Comparison of ENCODE assay signal across 28 mouse cellular contexts in genomic region chr14:56172744-56173143, GRCm38 (mm10). TPM values are rescaled to one million over a fixed set of nuclear protein-coding genes. Genes with fewer than 3 reads are reported as not detected.
"Had no signal": no experiment of that assay in that cellular context is flagged by ENCODE, and none has a peak within 500 bp of the region (broad histone marks: within the 10 kb centered on the region; RNA-seq: fewer than 3 reads in every experiment).

No protein-coding gene starts in this region.

- H3K4me3 ChIP-seq: liver, embryonic 15.5 days; lung, embryonic 15.5 days; megakaryocyte, embryonic 14.5 days; midbrain, embryonic 12.5 days; neural tube, embryonic 12.5 days had no signal

- H3K4me1 ChIP-seq: liver, embryonic 15.5 days; lung, embryonic 15.5 days; midbrain, embryonic 12.5 days; neural tube, embryonic 12.5 days had no signal

- DNase-seq: liver, postnatal 0 days; lung, adult 2 months; lung, postnatal 14 days; lung, postnatal 36 days; midbrain, embryonic 14.5 days; retina, postnatal 1 day; right cerebral cortex, postnatal 25 days; right cerebral cortex, postnatal 4 days; spleen, adult 18-20 months; thymus, adult 18-20 months; thymus, postnatal 14 days; thymus, postnatal 36 days had no signal

- H3K27me3 ChIP-seq: liver, embryonic 15.5 days; lung, embryonic 15.5 days; midbrain, embryonic 12.5 days; neural tube, embryonic 12.5 days had no signal

- H3K9me3 ChIP-seq: liver, embryonic 15.5 days; lung, embryonic 15.5 days; megakaryocyte, embryonic 14.5 days; midbrain, embryonic 12.5 days; neural tube, embryonic 12.5 days had no signal

- H3K9ac ChIP-seq: liver, embryonic 15.5 days; liver, postnatal 0 days; lung, embryonic 15.5 days; midbrain, embryonic 12.5 days; neural tube, embryonic 12.5 days had no signal

- H3K36me3 ChIP-seq: liver, embryonic 15.5 days; lung, embryonic 15.5 days; midbrain, embryonic 12.5 days; neural tube, embryonic 12.5 days had no signal

- H3K27ac ChIP-seq: liver, embryonic 15.5 days; lung, embryonic 15.5 days; macrophage; midbrain, embryonic 12.5 days; neural tube, embryonic 12.5 days had no signal

- ATAC-seq: liver, postnatal 0 days; lung, postnatal 0 days had no signal

- H3K4me2 ChIP-seq: liver, embryonic 15.5 days; lung, embryonic 15.5 days; midbrain, embryonic 12.5 days; neural tube, embryonic 12.5 days had no signal

RNA-seq across cellular contexts. Expression of gene Gzmn, which starts 1.7 kb away (rescaled TPM):
- total RNA-seq: megakaryocyte progenitor cell, adult 5-6 weeks; midbrain, postnatal 0 days; monocyte, adult 5-6 weeks; neutrophil, adult 5-6 weeks had no signal
- polyA plus RNA-seq: liver, embryonic 15.5 days; liver, postnatal 0 days; lung, adult 2 months; lung, embryonic 15.5 days; lung, postnatal 0 days; macrophage; midbrain, embryonic 12.5 days; midbrain, embryonic 14.5 days; midbrain, postnatal 0 days; neural tube, embryonic 12.5 days; neural tube, embryonic 14.5 days; small intestine, adult 2 months; stomach, embryonic 14.5 days; stomach, embryonic 16.5 days; thymus, postnatal 0 days had no signal

RNA-seq across cellular contexts. Expression of gene Gzmg, which starts 13.4 kb away (rescaled TPM):
- total RNA-seq: megakaryocyte progenitor cell, adult 5-6 weeks; midbrain, postnatal 0 days; monocyte, adult 5-6 weeks; neutrophil, adult 5-6 weeks had no signal
- polyA plus RNA-seq: liver, embryonic 15.5 days; liver, postnatal 0 days; lung, adult 2 months; lung, embryonic 15.5 days; lung, postnatal 0 days; macrophage; midbrain, embryonic 12.5 days; midbrain, embryonic 14.5 days; midbrain, postnatal 0 days; neural tube, embryonic 12.5 days; neural tube, embryonic 14.5 days; small intestine, adult 2 months; stomach, embryonic 14.5 days; stomach, embryonic 16.5 days; thymus, postnatal 0 days had no signal

RNA-seq across cellular contexts. Expression of gene Gzmf, which starts 38.5 kb away (rescaled TPM):
- total RNA-seq: megakaryocyte progenitor cell, adult 5-6 weeks; midbrain, postnatal 0 days; monocyte, adult 5-6 weeks; neutrophil, adult 5-6 weeks had no signal
- polyA plus RNA-seq: liver, embryonic 15.5 days; liver, postnatal 0 days; lung, adult 2 months; lung, embryonic 15.5 days; lung, postnatal 0 days; macrophage; midbrain, embryonic 12.5 days; midbrain, embryonic 14.5 days; midbrain, postnatal 0 days; neural tube, embryonic 12.5 days; neural tube, embryonic 14.5 days; small intestine, adult 2 months; stomach, embryonic 14.5 days; stomach, embryonic 16.5 days had no signal

RNA-seq across cellular contexts. Expression of gene Gzmd, which starts 40.3 kb away (rescaled TPM):
- total RNA-seq: midbrain, postnatal 0 days; monocyte, adult 5-6 weeks; neutrophil, adult 5-6 weeks had no signal
- polyA plus RNA-seq: liver, embryonic 15.5 days; liver, postnatal 0 days; lung, adult 2 months; lung, embryonic 15.5 days; lung, postnatal 0 days; macrophage; midbrain, embryonic 12.5 days; midbrain, embryonic 14.5 days; midbrain, postnatal 0 days; neural tube, embryonic 12.5 days; neural tube, embryonic 14.5 days; small intestine, adult 2 months; stomach, embryonic 14.5 days; stomach, embryonic 16.5 days; thymus, postnatal 0 days had no signal

RNA-seq across cellular contexts. Expression of gene Gzme, which starts 52.3 kb away (rescaled TPM):
- total RNA-seq: megakaryocyte progenitor cell, adult 5-6 weeks; midbrain, postnatal 0 days; monocyte, adult 5-6 weeks; neutrophil, adult 5-6 weeks had no signal
- polyA plus RNA-seq: liver, embryonic 15.5 days; liver, postnatal 0 days; lung, adult 2 months; lung, embryonic 15.5 days; lung, postnatal 0 days; macrophage; midbrain, embryonic 12.5 days; midbrain, embryonic 14.5 days; midbrain, postnatal 0 days; neural tube, embryonic 12.5 days; neural tube, embryonic 14.5 days; small intestine, adult 2 months; stomach, embryonic 14.5 days; stomach, embryonic 16.5 days; thymus, postnatal 0 days had no signal
